Mouse (Mus musculus): ENCODE measurements around the gene Cyp4f14.
A peak's percentile ranks its signal among the peaks of the same experiment; 100 is the strongest.
"Not testable (repeated sequence)": the region's sequence is repeated elsewhere in the genome, so short reads cannot be mapped to it uniquely, and the experiment has no call there.

The Cyp4f14 gene

GRCm38 (mm10) chr17:32891239-32892180 lies 25.6 kb downstream of the Cyp4f14 start, which contains the start of gene Zfp870:
Gene Zfp870, minus strand, starts transcription at chr17:32891642.
- DNase-seq (ENCODE audit: low spot score in 2 of 2): peak; percentile 87 to 95

- DNase-seq (ENCODE audit: low spot score in 2 of 2): no peak
These were observed 26.3 kb downstream of the Cyp4f14 start for GRCm38 (mm10) chr17:32890852-32891238.

GRCm38 (mm10) chr17:32889611-32890010 lies 27.5 kb downstream of the Cyp4f14 start:
- DNase-seq (ENCODE audit: low spot score in 2 of 2): no peak

GRCm38 (mm10) chr17:32880320-32881218 lies 36.6 kb downstream of the Cyp4f14 start:
- DNase-seq (ENCODE audit: low spot score in 2 of 2): no peak

GRCm38 (mm10) chr17:32878773-32879172 lies 38.4 kb downstream of the Cyp4f14 start:
- no peak for DNase-seq (ENCODE audit: low spot score in 2 of 2)

- DNase-seq (ENCODE audit: low spot score in 2 of 2): no peak
These were observed 39.5 kb downstream of the Cyp4f14 start for GRCm38 (mm10) chr17:32877471-32878171.

GRCm38 (mm10) chr17:32872696-32873095 lies 44.4 kb downstream of the Cyp4f14 start:
- no peak for DNase-seq (ENCODE audit: low spot score in 2 of 2)

GRCm38 (mm10) chr17:32872091-32872490 lies 45.1 kb downstream of the Cyp4f14 start:
- no peak for DNase-seq (ENCODE audit: low spot score in 2 of 2)

GRCm38 (mm10) chr17:32871483-32871882 lies 45.7 kb downstream of the Cyp4f14 start:
- DNase-seq (ENCODE audit: low spot score in 2 of 2): no peak

- DNase-seq (ENCODE audit: low spot score in 2 of 2): not testable (repeated sequence)
These were observed 49.9 kb downstream of the Cyp4f14 start for GRCm38 (mm10) chr17:32867266-32867665.

GRCm38 (mm10) chr17:32856713-32857112 lies 60.4 kb downstream of the Cyp4f14 start:
- DNase-seq (ENCODE audit: low spot score in 2 of 2): not testable (repeated sequence)

All from frontal cortex, postnatal 36 days (tissue).